Mouse (Mus musculus) ES-Bruce4 (cell line): ENCODE results near the gene Map3k5. TPM values are rescaled to one million over a fixed set of nuclear protein-coding genes. Genes with fewer than 3 reads are reported as not detected.

Source experiments
- H3K27ac ChIP-seq: 2 replicates; pipeline ENCODE4 v1.5.1; 2012; ENCODE audit warnings: low read length, inconsistent platforms; ENCODE audit not compliant: insufficient read depth
- H3K27me3 ChIP-seq: 2 replicates; pipeline ENCODE4 v1.6.1; 2012; ENCODE audit warnings: mild to moderate bottlenecking, low read length, inconsistent platforms; ENCODE audit not compliant: control insufficient read depth, poor library complexity, insufficient read depth, severe bottlenecking
- H3K36me3 ChIP-seq: 2 replicates; pipeline ENCODE4 v1.6.1; 2012; ENCODE audit warnings: inconsistent platforms, mild to moderate bottlenecking, low read length, moderate library complexity; ENCODE audit not compliant: control insufficient read depth, poor library complexity, insufficient read depth, severe bottlenecking
- H3K4me1 ChIP-seq: one replicate; pipeline ENCODE4 v1.8.1; 2011; ENCODE audit warnings: low read length; ENCODE audit not compliant: control insufficient read depth, insufficient read depth
- H3K4me3 ChIP-seq: 2 replicates; pipeline ENCODE4 v1.5.1; 2011; ENCODE audit warnings: low read depth, mild to moderate bottlenecking, low read length
- H3K9ac ChIP-seq: 2 replicates; pipeline ENCODE4 v1.6.1; 2012; ENCODE audit warnings: low read depth, mild to moderate bottlenecking, inconsistent platforms; ENCODE audit not compliant: poor library complexity, severe bottlenecking
- H3K9me3 ChIP-seq: replicated peaks from 2 replicates; pipeline ENCODE4 v1.6.1; 2012; ENCODE audit warnings: mild to moderate bottlenecking, low read length, inconsistent platforms; ENCODE audit not compliant: control insufficient read depth, poor library complexity, insufficient read depth, severe bottlenecking
- CTCF ChIP-seq: IDR thresholded peaks from one replicate; pipeline ENCODE4 v1.8.1; 2011; ENCODE audit warnings: low read depth, low read length
- EP300 ChIP-seq: IDR thresholded peaks from 2 replicates; pipeline ENCODE4 v1.6.1; 2011; ENCODE audit warnings: low read depth, low read length; ENCODE audit not compliant: insufficient read depth
- POLR2A ChIP-seq: IDR thresholded peaks from one replicate; pipeline ENCODE4 v1.8.1; 2011; ENCODE audit warnings: low read length; ENCODE audit not compliant: insufficient read depth
- polyA plus RNA-seq: library from polyadenylated mRNA; stranded (reverse); fragments of >200 nt; gene quantifications from 2 replicates; pipeline ENCODE4 v1.2.4, GENCODE M21; 2011; ENCODE audit warnings: low read depth; ENCODE audit not compliant: missing spikeins, insufficient read depth, insufficient read length

Gene Map3k5
- polyA plus RNA-seq, 1 experiment: 9.7 TPM

GRCm38 (mm10) chr10:20176054-20176453 lies 241.8 kb downstream of the Map3k5 start:
- Histone ChIP-seq H3K4me3 (no peak overlapping the region), H3K27ac (peak overlapping the region; percentile 49)

GRCm38 (mm10) chr10:20178807-20179605 lies 244.7 kb downstream of the Map3k5 start:
- TF ChIP-seq EP300 (0 out of 2 replicates have a peak, but pooled peaks have one; percentile 29), CTCF (no peak), POLR2A (no peak)
- Histone ChIP-seq H3K9me3 (no peaks in the 10 kb centered on the region), H3K4me1 (peaks cover 23% of the 10 kb centered on the region)

More at GRCm38 (mm10) chr10:20176054-20176453, 241.8 kb downstream of the Map3k5 start:
- no peak for TF ChIP-seq CTCF
- TF ChIP-seq POLR2A: no peak
- peak; percentile 58; the same call in 1 of the 2 replicates for TF ChIP-seq EP300
- Histone ChIP-seq H3K4me1 (peaks cover 16% of the 10 kb centered on the region), H3K9ac (no peak overlapping the region), H3K9me3 (no peaks in the 10 kb centered on the region), H3K27me3 (no peaks in the 10 kb centered on the region), H3K36me3 (no peaks in the 10 kb centered on the region)

GRCm38 (mm10) chr10:20181198-20181597 lies 246.9 kb downstream of the Map3k5 start:
- H3K27ac ChIP-seq: no peak overlapping the region

More at GRCm38 (mm10) chr10:20178807-20179605, 244.7 kb downstream of the Map3k5 start:
- Histone ChIP-seq H3K27me3 (no peaks in the 10 kb centered on the region), H3K27ac (peak overlapping the region; percentile 61), H3K4me3 (no peak overlapping the region), H3K9ac (no peak overlapping the region), H3K36me3 (no peaks in the 10 kb centered on the region)

GRCm38 (mm10) chr10:20181680-20182399 lies 247.6 kb downstream of the Map3k5 start:
- Histone ChIP-seq H3K27ac (0 out of 2 replicates have a peak overlapping the region, but pooled peaks have one; percentile 43), H3K4me3 (no peak overlapping the region), H3K9ac (no peak overlapping the region), H3K4me1 (peaks cover 25% of the 10 kb centered on the region), H3K27me3 (no peaks in the 10 kb centered on the region), H3K36me3 (no peaks in the 10 kb centered on the region), H3K9me3 (no peaks in the 10 kb centered on the region)
- TF ChIP-seq POLR2A (no peak), EP300 (no peak), CTCF (no peak)

More at GRCm38 (mm10) chr10:20181198-20181597, 246.9 kb downstream of the Map3k5 start:
- Histone ChIP-seq H3K9ac (no peak overlapping the region), H3K27me3 (no peaks in the 10 kb centered on the region), H3K36me3 (no peaks in the 10 kb centered on the region), H3K4me1 (peaks cover 27% of the 10 kb centered on the region), H3K9me3 (no peaks in the 10 kb centered on the region), H3K4me3 (peak overlapping the region; percentile 7; the same call in 1 of the 2 replicates)
- TF ChIP-seq CTCF: no peak
- TF ChIP-seq POLR2A: no peak
- TF ChIP-seq EP300: no peak

GRCm38 (mm10) chr10:20184326-20184725 lies 250.1 kb downstream of the Map3k5 start:
- TF ChIP-seq EP300: no peak
- no peak for TF ChIP-seq CTCF
- TF ChIP-seq POLR2A: no peak
- Histone ChIP-seq H3K9me3 (no peaks in the 10 kb centered on the region), H3K4me3 (no peak overlapping the region)

GRCm38 (mm10) chr10:20185264-20185663 lies 251.0 kb downstream of the Map3k5 start:
- no peaks in the 10 kb centered on the region for H3K27me3 ChIP-seq
- H3K27ac ChIP-seq: peak overlapping the region; percentile 65; the same call in 1 of the 2 replicates
- H3K4me1 ChIP-seq: peaks cover 18% of the 10 kb centered on the region
- no peak overlapping the region for H3K4me3 ChIP-seq
- H3K36me3 ChIP-seq: no peaks in the 10 kb centered on the region
- no peaks in the 10 kb centered on the region for H3K9me3 ChIP-seq
- no peak overlapping the region for H3K9ac ChIP-seq
- TF ChIP-seq EP300: peak; percentile 87
- TF ChIP-seq POLR2A: no peak
- no peak for TF ChIP-seq CTCF

More at GRCm38 (mm10) chr10:20184326-20184725, 250.1 kb downstream of the Map3k5 start:
- peaks cover 19% of the 10 kb centered on the region for H3K4me1 ChIP-seq
- no peaks in the 10 kb centered on the region for H3K27me3 ChIP-seq
- H3K36me3 ChIP-seq: no peaks in the 10 kb centered on the region
- H3K27ac ChIP-seq: no peak overlapping the region
- no peak overlapping the region for H3K9ac ChIP-seq
